Mouse (Mus musculus) heart, adult 2 months (tissue): ENCODE measurements around the gene Ap1b1.

Experiments
- CTCF ChIP-seq: fragments of 200-600 bp; IDR thresholded peaks from 2 replicates; pipeline ENCODE4 v1.8.1; 2022; ENCODE audit warnings: antibody characterized with exemption, mild to moderate bottlenecking, moderate library complexity
- EP300 ChIP-seq: fragments of 200-500 bp; IDR thresholded peaks from 2 replicates; pipeline ENCODE4 v1.6.1; 2011; ENCODE audit warnings: low read depth, low read length, control low read depth; ENCODE audit not compliant: insufficient read depth
- POLR2A ChIP-seq: fragments of 200-500 bp; IDR thresholded peaks from 2 replicates; pipeline ENCODE4 v1.6.1; 2011; ENCODE audit warnings: mild to moderate bottlenecking, low read depth, low read length, control low read depth; ENCODE audit not compliant: insufficient read depth

GRCm38 (mm10) chr11:5057064-5057463 is 70.4 kb downstream of the Ap1b1 start:
- TF ChIP-seq CTCF (no peak), POLR2A (no peak), EP300 (no peak)
